Mouse (Mus musculus): ENCODE results near the gene Lix1l. TPM values are rescaled to one million over a fixed set of nuclear protein-coding genes. Genes with fewer than 3 reads are reported as not detected.

Lix1l gene
- polyA plus RNA-seq (2017; shearing (Covaris generic)) = 0.74 TPM

GRCm38 (mm10) chr3:96600639-96601250, at the start of gene Lix1l:
Lix1l (plus strand) TSS chr3:96601149.

GRCm38 (mm10) chr3:96557694-96558093, 43.3 kb upstream of the Lix1l start, which contains the start of gene Txnip:
Txnip (plus strand) TSS chr3:96557957.

GRCm38 (mm10) chr3:96576690-96577541, 24.0 kb upstream of the Lix1l start, which contains the start of gene Gm16253:
Gm16253 (plus strand) TSS chr3:96576984.

GRCm38 (mm10) chr3:96593790-96594560, 7.0 kb upstream of the Lix1l start, which contains the start of gene Polr3gl:
Polr3gl (minus strand) TSS chr3:96594181.

GRCm38 (mm10) chr3:96596228-96596707, 4.7 kb upstream of the Lix1l start, which contains the start of gene Ankrd34a:
Ankrd34a (plus strand) TSS chr3:96596636.

GRCm38 (mm10) chr3:96629729-96630600, 29.0 kb downstream of the Lix1l start, which contains the start of gene Rbm8a:
Rbm8a (plus strand) TSS chr3:96629933.

GRCm38 (mm10) chr3:96634928-96635879, 34.3 kb downstream of the Lix1l start, which contains the start of the genes Pex11b and Gm42957:
Pex11b (plus strand) TSS chr3:96635376.
Gm42957 (plus strand) TSS chr3:96635474.

GRCm38 (mm10) chr3:96645018-96645649, 44.2 kb downstream of the Lix1l start, which contains the start of gene Itga10:
Itga10 (plus strand) TSS chr3:96645584.

GRCm38 (mm10) chr3:96669727-96670468, 68.9 kb downstream of the Lix1l start, which contains the start of gene Ankrd35:
Ankrd35 (plus strand) TSS chr3:96670131.

Other genes starting within 250 kb of the Lix1l start
- gene BC107364, start 148.8 kb upstream of the Lix1l start, polyA plus RNA-seq (2017; shearing (Covaris generic)) = not detected
- not detected for gene Hfe2, start 76.0 kb upstream of the Lix1l start, polyA plus RNA-seq (2017; shearing (Covaris generic))
- 1,390 TPM for gene Txnip, start 43.2 kb upstream of the Lix1l start, polyA plus RNA-seq (2017; shearing (Covaris generic))
- gene Gm16253, start 24.2 kb upstream of the Lix1l start, polyA plus RNA-seq (2017; shearing (Covaris generic)) = 1.1 TPM
- gene Polr3gl, start 7.0 kb upstream of the Lix1l start, polyA plus RNA-seq (2017; shearing (Covaris generic)) = 37.8 TPM
- gene Ankrd34a, start 4.5 kb upstream of the Lix1l start, polyA plus RNA-seq (2017; shearing (Covaris generic)) = not detected
- 331 TPM for gene Rbm8a, start 28.8 kb downstream of the Lix1l start, polyA plus RNA-seq (2017; shearing (Covaris generic))
- gene Pex11b, start 34.2 kb downstream of the Lix1l start, polyA plus RNA-seq (2017; shearing (Covaris generic)) = 92.9 TPM
- 0.12 TPM for gene Gm42957, start 34.3 kb downstream of the Lix1l start, polyA plus RNA-seq (2017; shearing (Covaris generic))
- 0.19 TPM for gene Itga10, start 44.4 kb downstream of the Lix1l start, polyA plus RNA-seq (2017; shearing (Covaris generic))
- gene Ankrd35, start 69.0 kb downstream of the Lix1l start, polyA plus RNA-seq (2017; shearing (Covaris generic)) = 0.19 TPM
- 24.3 TPM for gene Pias3, start 95.2 kb downstream of the Lix1l start, polyA plus RNA-seq (2017; shearing (Covaris generic))
- 1.2 TPM for gene Nudt17, start 107.4 kb downstream of the Lix1l start, polyA plus RNA-seq (2017; shearing (Covaris generic))
- gene Polr3c, start 126.5 kb downstream of the Lix1l start, polyA plus RNA-seq (2017; shearing (Covaris generic)) = 83.3 TPM
- 26.3 TPM for gene Rnf115, start 126.5 kb downstream of the Lix1l start, polyA plus RNA-seq (2017; shearing (Covaris generic))
- not detected for gene Pdzk1, start 228.1 kb downstream of the Lix1l start, polyA plus RNA-seq (2017; shearing (Covaris generic))
- 40.3 TPM for gene Cd160, start 228.2 kb downstream of the Lix1l start, polyA plus RNA-seq (2017; shearing (Covaris generic))

Data from CD4-positive, CD25-positive, alpha-beta regulatory T cell, adult 9 weeks (primary cell).